Mouse (Mus musculus): ENCODE measurements around the gene Unc5b. TPM values are rescaled to one million over a fixed set of nuclear protein-coding genes. Genes with fewer than 3 reads are reported as not detected.

Unc5b gene
- total and polyA plus RNA-seq, 3 experiments = 0.04 to 0.21 (median 0.06) TPM

- no peak for DNase-seq (ENCODE audit: extremely low read depth)
- peaks cover 25 to 78% of the 10 kb centered on the region in 2 experiments for H3K36me3 ChIP-seq (replicated peaks in 1 of 2; ENCODE audit: control insufficient read depth in 1 of 2, insufficient read depth in 1 of 2, low read length in 1 of 2)
- dilution Hi-C loops (cut with MboI; ENCODE audit: extremely low pct_ligation_motif_present, extremely low pct_unique_long_range_greater_than_20kb, low sequenced_read_pairs) = no loop called here
These were observed 108.0 kb downstream of the Unc5b start for GRCm38 (mm10) chr10:60723345-60723744.

DNA sequence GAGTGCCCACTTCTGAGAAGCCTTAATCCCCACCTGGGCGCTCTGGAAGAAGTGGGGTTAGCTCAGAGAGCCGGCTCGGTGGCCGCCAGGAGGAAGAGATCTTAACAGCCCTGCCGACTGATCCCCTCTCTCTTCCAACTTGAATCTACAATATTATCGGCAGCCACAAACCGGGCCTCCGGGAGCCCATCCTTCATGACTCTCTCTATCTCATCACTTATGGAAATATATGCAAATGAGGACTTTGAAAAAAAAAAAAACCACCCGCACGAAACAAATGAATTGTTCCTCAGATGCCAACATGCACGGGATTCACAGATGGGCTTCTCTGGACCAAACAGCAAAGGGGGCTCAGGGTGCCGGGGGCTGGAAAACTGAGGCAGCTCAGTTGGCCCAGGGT, 109.7 kb downstream of the Unc5b start:
- H3K4me2 ChIP-seq (ENCODE audit: insufficient read depth, low read depth, poor library complexity, severe bottlenecking) = no peak overlapping the region
- dilution Hi-C loops (cut with MboI; ENCODE audit: extremely low pct_ligation_motif_present, extremely low pct_unique_long_range_greater_than_20kb, low sequenced_read_pairs) = no loop called here
- H3K4me3 ChIP-seq (replicated peaks in 1 of 3; ENCODE audit: low read depth in 2 of 3, low read length in 2 of 3, poor library complexity in 1 of 3) = no peak overlapping the region
- no peaks in the 10 kb centered on the region for H3K27me3 ChIP-seq (replicated peaks)
- H3K36me3 ChIP-seq (replicated peaks in 1 of 2; ENCODE audit: control insufficient read depth in 1 of 2, insufficient read depth in 1 of 2, low read length in 1 of 2) = peaks cover 26 to 84% of the 10 kb centered on the region in 2 experiments
- H3K9ac ChIP-seq (ENCODE audit: insufficient read depth, low read depth) = no peak overlapping the region
- in situ Hi-C loops (cut with MboI; ENCODE audit: low pct_ligation_motif_present, low pct_unique_long_range_greater_than_20kb, low sequenced_read_pairs) = no loop called here
- DNase-seq (ENCODE audit: extremely low read depth) = no peak
- H3K79me2 ChIP-seq (replicated peaks; ENCODE audit: control insufficient read depth, extremely low read depth, insufficient read depth, poor library complexity, severe bottlenecking) = no peaks in the 10 kb centered on the region
- peaks cover 16 to 49% of the 10 kb centered on the region in 2 experiments for H3K4me1 ChIP-seq (ENCODE audit: control insufficient read depth in 1 of 2, insufficient read depth in 2 of 2)
- TF ChIP-seq RAD21 (IDR thresholded peaks at IDR 0.05; ENCODE audit: low read depth, low read length) (no peak), ZNF384 (IDR thresholded peaks at IDR 0.05; ENCODE audit: low read depth, low read length) (peak; percentile 73)
- peaks cover 3% of the 10 kb centered on the region for H3K9me3 ChIP-seq (replicated peaks; ENCODE audit: low read length)
- no peak overlapping the region for H3K27ac ChIP-seq (ENCODE audit: insufficient read depth, low read depth)

More at GRCm38 (mm10) chr10:60723345-60723744, 108.0 kb downstream of the Unc5b start:
- Histone ChIP-seq H3K79me2 (replicated peaks; ENCODE audit: control insufficient read depth, extremely low read depth, insufficient read depth, poor library complexity, severe bottlenecking) (no peaks in the 10 kb centered on the region), H3K9ac (ENCODE audit: insufficient read depth, low read depth) (no peak overlapping the region), H3K9me3 (replicated peaks; ENCODE audit: low read length) (peaks cover 3% of the 10 kb centered on the region), H3K27ac (ENCODE audit: insufficient read depth, low read depth) (no peak overlapping the region), H3K4me2 (ENCODE audit: insufficient read depth, low read depth, poor library complexity, severe bottlenecking) (no peak overlapping the region), H3K4me1 (ENCODE audit: control insufficient read depth in 1 of 2, insufficient read depth in 2 of 2) (peaks cover 21 to 64% of the 10 kb centered on the region in 2 experiments), H3K4me3 (replicated peaks in 1 of 3; ENCODE audit: low read depth in 2 of 3, low read length in 2 of 3, poor library complexity in 1 of 3) (no peak overlapping the region), H3K27me3 (replicated peaks) (no peaks in the 10 kb centered on the region)
- in situ Hi-C loops (cut with MboI; ENCODE audit: low pct_ligation_motif_present, low pct_unique_long_range_greater_than_20kb, low sequenced_read_pairs) = no loop called here
- no peak for TF ChIP-seq NRF1 (IDR thresholded peaks at IDR 0.05; ENCODE audit: low read depth, low read length)
- no peak for TF ChIP-seq PAX5 (IDR thresholded peaks at IDR 0.05; ENCODE audit: low read length)
- TF ChIP-seq SMC3 (IDR thresholded peaks at IDR 0.05; ENCODE audit: low read depth, low read length) = peak; percentile 75
- 0 out of 2 replicates have a peak, but pooled peaks have one; percentile 30 for TF ChIP-seq BHLHE40 (IDR thresholded peaks at IDR 0.05; ENCODE audit: low read depth, low read length)
- peak; percentile 18 to 65; a peak in 2 of 4 replicates for TF ChIP-seq CTCF (conservative IDR thresholded peaks at IDR 0.05 in 1 of 2, IDR thresholded peaks at IDR 0.05 in 1 of 2; ENCODE audit: low read depth in 2 of 2, low read length in 2 of 2)
- TF ChIP-seq NELFE (IDR thresholded peaks at IDR 0.05; ENCODE audit: low read depth, low read length) = no peak
- no peak for TF ChIP-seq CHD1 (IDR thresholded peaks at IDR 0.05; ENCODE audit: low read depth, low read length)
- no peak for TF ChIP-seq EP300 (IDR thresholded peaks at IDR 0.05; ENCODE audit: low read length)
- no peak for TF ChIP-seq ETS1 (conservative IDR thresholded peaks at IDR 0.05; ENCODE audit: low read depth, low read length)
- peak; percentile 43 for TF ChIP-seq RAD21 (IDR thresholded peaks at IDR 0.05; ENCODE audit: low read depth, low read length)

- dilution Hi-C loops (cut with MboI; ENCODE audit: extremely low pct_ligation_motif_present, extremely low pct_unique_long_range_greater_than_20kb, low sequenced_read_pairs) = no loop called here
- H3K4me2 ChIP-seq (ENCODE audit: insufficient read depth, low read depth, poor library complexity, severe bottlenecking) = no peak overlapping the region
- TF ChIP-seq TCF12 (IDR thresholded peaks at IDR 0.05; ENCODE audit: low read depth, low read length) (no peak), MAFK (IDR thresholded peaks at IDR 0.05; ENCODE audit: insufficient replicate concordance, low read length) (no peak), CTCF (conservative IDR thresholded peaks at IDR 0.05 in 1 of 2, IDR thresholded peaks at IDR 0.05 in 1 of 2; ENCODE audit: low read depth in 2 of 2, low read length in 2 of 2) (no peak), CHD2 (IDR thresholded peaks at IDR 0.05; ENCODE audit: low read length) (no peak), MEF2A (IDR thresholded peaks at IDR 0.05; ENCODE audit: borderline replicate concordance, low read depth, low read length) (no peak), USF1 (IDR thresholded peaks at IDR 0.05; ENCODE audit: low read depth, low read length) (no peak), IRF4 (IDR thresholded peaks at IDR 0.05; ENCODE audit: low read depth, low read length) (no peak), PAX5 (IDR thresholded peaks at IDR 0.05; ENCODE audit: low read length) (no peak), POLR2A (IDR thresholded peaks at IDR 0.05; ENCODE audit: low read depth, low read length) (no peak), NELFE (IDR thresholded peaks at IDR 0.05; ENCODE audit: low read depth, low read length) (no peak), TBP (conservative IDR thresholded peaks at IDR 0.05; ENCODE audit: low read depth, low read length) (no peak)
These were observed 110.9 kb downstream of the Unc5b start for GRCm38 (mm10) chr10:60720461-60720860.

More at GRCm38 (mm10) chr10:60720461-60720860, 110.9 kb downstream of the Unc5b start:
- Histone ChIP-seq H3K27me3 (replicated peaks) (no peaks in the 10 kb centered on the region), H3K9ac (ENCODE audit: insufficient read depth, low read depth) (no peak overlapping the region), H3K4me1 (ENCODE audit: control insufficient read depth in 1 of 2, insufficient read depth in 2 of 2) (peaks cover 8 to 38% of the 10 kb centered on the region in 2 experiments; a peak in 3 of 4 replicates), H3K9me3 (replicated peaks; ENCODE audit: low read length) (peaks cover 8% of the 10 kb centered on the region), H3K4me3 (replicated peaks in 1 of 3; ENCODE audit: low read depth in 2 of 3, low read length in 2 of 3, poor library complexity in 1 of 3) (no peak overlapping the region), H3K27ac (ENCODE audit: insufficient read depth, low read depth) (no peak overlapping the region), H3K36me3 (replicated peaks in 1 of 2; ENCODE audit: control insufficient read depth in 1 of 2, insufficient read depth in 1 of 2, low read length in 1 of 2) (peaks cover 36 to 90% of the 10 kb centered on the region in 2 experiments), H3K79me2 (replicated peaks; ENCODE audit: control insufficient read depth, extremely low read depth, insufficient read depth, poor library complexity, severe bottlenecking) (no peaks in the 10 kb centered on the region)
- no peak for DNase-seq (ENCODE audit: extremely low read depth)
- in situ Hi-C loops (cut with MboI; ENCODE audit: low pct_ligation_motif_present, low pct_unique_long_range_greater_than_20kb, low sequenced_read_pairs) = no loop called here
